Mouse (Mus musculus) small intestine, adult 10 weeks (tissue): Measurements from ENCODE around the gene Mief2. TPM values are rescaled to one million over a fixed set of nuclear protein-coding genes. Genes with fewer than 3 reads are reported as not detected.

Experiments
- polyA plus RNA-seq: library from polyadenylated mRNA; stranded (reverse); fragments of 350-450 nt; fragmentation: Illumina TruSeq; extraction: RNeasy Lipid Tissue Mini Kit (QIAGEN cat#74804); gene quantifications from one replicate; pipeline ENCODE4 v1.2.3, GENCODE M21; 2014; ENCODE audit warnings: low replicate concordance

Mief2 gene
- 0.15 TPM for polyA plus RNA-seq

GRCm38 (mm10) chr11:60728260-60728761 lies at the start of gene Mief2:
Mief2 (plus strand) TSS chr11:60728398.

DNA sequence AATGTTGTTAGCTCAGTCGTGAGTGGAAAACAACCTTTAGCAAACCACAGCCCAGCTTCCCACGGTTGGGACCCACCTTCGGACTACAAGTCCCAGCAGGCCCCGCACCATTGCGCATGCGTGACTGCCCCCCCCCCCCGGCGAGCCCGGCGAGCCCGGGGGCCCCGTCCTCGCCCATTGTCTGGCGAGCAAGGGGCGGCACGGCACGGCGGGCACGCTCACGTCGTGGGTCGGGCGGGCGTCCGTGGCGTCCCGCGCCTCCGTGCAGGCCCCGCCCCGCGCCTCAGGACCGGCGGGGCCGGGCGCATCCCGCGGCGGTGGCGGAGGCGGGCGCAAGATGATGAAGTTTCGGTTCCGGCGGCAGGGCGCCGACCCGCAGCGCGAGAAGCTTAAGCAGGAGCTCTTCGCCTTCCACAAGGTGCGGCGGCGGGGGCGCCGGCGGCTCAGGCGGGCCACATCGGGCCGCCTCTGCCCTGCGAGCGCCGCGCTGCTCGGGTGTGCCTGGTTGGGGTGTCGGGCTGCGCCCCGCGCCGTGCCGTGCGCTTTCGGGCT lies 28.6 kb upstream of the Mief2 start, which contains the start of gene Llgl1:
Gene Llgl1 (plus strand): TSS at position 200 of the 552 bp plus-strand sequence.

GRCm38 (mm10) chr11:60726601-60727391 lies 1.4 kb upstream of the Mief2 start, which contains the start of gene Flii:
Flii (minus strand) TSS chr11:60727263.

DNA sequence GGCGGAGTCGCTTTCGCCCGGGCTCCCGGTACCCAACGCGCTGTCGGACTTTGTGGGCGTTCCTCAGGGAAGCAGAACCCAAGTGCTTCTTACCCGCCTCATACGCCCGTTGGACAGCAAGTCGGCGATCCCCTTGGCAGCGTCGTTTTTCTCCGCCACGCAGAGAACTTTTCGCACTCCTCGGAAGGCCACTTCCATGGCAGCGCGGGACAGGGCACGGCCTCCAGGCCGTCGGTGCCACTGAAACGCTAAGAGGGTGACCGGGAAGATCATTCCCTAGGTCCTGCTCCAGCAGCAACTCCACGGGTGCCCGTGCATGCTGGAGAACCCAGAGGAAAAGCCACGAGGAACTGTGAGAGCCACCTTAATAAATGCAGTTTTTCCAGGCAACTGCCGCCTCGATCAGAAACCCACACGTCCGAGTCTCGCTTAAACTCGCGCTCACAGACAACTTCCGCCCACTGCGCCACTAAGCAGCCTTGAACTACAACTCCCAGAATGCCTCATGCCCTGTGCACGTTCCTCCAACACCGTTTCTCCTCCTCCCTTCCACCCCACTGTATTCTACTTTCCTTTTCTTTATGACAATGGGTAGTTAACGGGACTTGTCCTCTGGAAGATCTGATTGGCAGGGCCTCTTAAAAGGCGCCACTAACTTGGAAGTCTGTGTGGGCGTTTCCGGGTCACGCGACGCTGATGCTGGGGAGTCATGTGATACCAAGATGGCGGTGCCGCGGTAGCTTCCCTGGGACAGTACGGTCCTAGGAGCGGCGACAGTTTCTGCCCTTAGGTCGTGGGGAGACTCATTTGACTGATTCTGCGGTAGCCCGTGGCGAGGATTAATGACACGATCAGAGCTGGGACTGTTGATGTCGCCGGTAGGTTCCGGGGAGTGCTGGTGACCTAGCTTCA lies 48.9 kb downstream of the Mief2 start, which contains the start of the genes Top3a and Smcr8:
Gene Top3a (minus strand): TSS at position 537 of the 912 bp plus-strand sequence.
Gene Smcr8 (plus strand): TSS at position 696 of the 912 bp plus-strand sequence.

Other genes with a start within 250 kb of the Mief2 start
- 37.4 TPM for gene Alkbh5, start 192.0 kb upstream of the Mief2 start, polyA plus RNA-seq
- not detected for gene Llgl1, start 28.7 kb upstream of the Mief2 start, polyA plus RNA-seq
- 3.9 TPM for gene Flii, start 1.1 kb upstream of the Mief2 start, polyA plus RNA-seq
- 2.4 TPM for gene Top3a, start 49.0 kb downstream of the Mief2 start, polyA plus RNA-seq
- 7.8 TPM for gene Smcr8, start 49.1 kb downstream of the Mief2 start, polyA plus RNA-seq
- 16.9 TPM for gene Shmt1, start 83.3 kb downstream of the Mief2 start, polyA plus RNA-seq
- 3.8 TPM for gene Dhrs7b, start 102.2 kb downstream of the Mief2 start, polyA plus RNA-seq
- 7.2 TPM for gene Tmem11, start 150.9 kb downstream of the Mief2 start, polyA plus RNA-seq
- 0.33 TPM for gene Natd1, start 186.4 kb downstream of the Mief2 start, polyA plus RNA-seq
- 9.4 TPM for gene Map2k3, start 203.6 kb downstream of the Mief2 start, polyA plus RNA-seq